Mouse (Mus musculus): Measurements from ENCODE around the gene Wnt16. TPM values are rescaled to one million over a fixed set of nuclear protein-coding genes. Genes with fewer than 3 reads are reported as not detected.
A peak's percentile ranks its signal among the peaks of the same experiment; 100 is the strongest.

Wnt16 gene
- total RNA-seq, 2 experiments from 2014 or later: 2.4 to 3.2 TPM

DNA sequence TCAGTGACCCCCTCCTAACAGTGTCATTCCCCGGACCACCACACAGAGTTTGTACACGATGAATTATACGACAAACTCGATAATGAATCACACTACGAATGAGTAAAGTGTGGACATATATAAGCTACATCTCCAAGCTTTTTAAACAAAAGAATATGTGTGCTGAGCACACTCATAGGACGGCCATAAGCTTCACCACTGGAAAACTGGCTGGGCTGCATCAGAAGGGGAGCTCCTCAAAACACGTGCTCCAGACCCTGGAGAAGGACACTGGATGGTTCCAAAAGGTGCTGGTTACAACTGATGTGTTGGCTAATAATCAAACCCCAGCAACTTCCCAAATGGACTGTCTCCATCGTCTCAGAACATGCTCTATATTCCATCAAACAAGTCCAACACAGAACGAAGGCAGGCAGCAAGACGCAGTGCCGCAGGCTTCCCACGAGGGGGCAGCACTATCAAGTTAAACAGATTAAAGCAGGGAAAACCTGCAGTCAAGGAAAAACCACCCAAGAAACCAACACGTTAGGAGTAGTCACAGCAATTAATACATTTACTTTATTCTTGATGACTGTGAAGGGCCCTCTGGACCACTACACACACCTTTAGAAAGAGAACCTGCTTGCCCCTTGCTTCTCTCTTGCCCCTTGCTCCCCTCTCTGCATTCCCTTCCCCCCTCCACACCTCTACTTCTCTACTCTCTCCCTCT lies 37.5 kb downstream of the Wnt16 start:
- DNase-seq: peak; percentile 57 to 71
- intact Hi-C loops (cut with DNase I): loop anchor here (1.0 kb wide), 1 partner anchor 168 kb away; no protein-coding TSS in a partner anchor

GRCm38 (mm10) chr6:22326289-22326688 lies 38.3 kb downstream of the Wnt16 start:
- DNase-seq: no peak
- intact Hi-C loops (cut with DNase I): loop anchor here (1.0 kb wide), 1 partner anchor 167 kb away; no protein-coding TSS in a partner anchor

DNA sequence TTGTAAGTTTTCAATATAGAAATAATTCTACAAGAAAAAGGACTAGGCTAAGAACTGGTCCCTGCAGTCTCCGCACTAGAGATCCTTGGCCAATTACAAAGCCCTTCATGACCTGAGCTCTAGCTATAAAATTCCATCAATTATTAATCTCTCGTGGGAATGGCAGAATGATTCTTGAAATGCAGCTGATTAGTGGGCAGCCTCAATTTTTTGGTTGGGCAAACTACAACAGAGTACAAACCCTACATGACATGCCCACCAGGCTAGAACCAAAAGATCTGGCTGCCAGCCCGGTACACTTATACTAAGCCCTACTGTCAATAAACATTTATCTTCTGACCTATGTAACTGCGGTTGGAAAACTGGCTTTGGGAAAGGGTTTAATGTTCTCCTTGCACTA lies 39.1 kb downstream of the Wnt16 start:
- intact Hi-C loops (cut with DNase I): no loop called here
- no peak for DNase-seq

GRCm38 (mm10) chr6:22327931-22328330 lies 39.9 kb downstream of the Wnt16 start:
- DNase-seq: no peak
- intact Hi-C loops (cut with DNase I): no loop called here

- intact Hi-C loops (cut with DNase I): no loop called here
- DNase-seq: no peak
Observed at GRCm38 (mm10) chr6:22330169-22330960, 42.3 kb downstream of the Wnt16 start.

DNA sequence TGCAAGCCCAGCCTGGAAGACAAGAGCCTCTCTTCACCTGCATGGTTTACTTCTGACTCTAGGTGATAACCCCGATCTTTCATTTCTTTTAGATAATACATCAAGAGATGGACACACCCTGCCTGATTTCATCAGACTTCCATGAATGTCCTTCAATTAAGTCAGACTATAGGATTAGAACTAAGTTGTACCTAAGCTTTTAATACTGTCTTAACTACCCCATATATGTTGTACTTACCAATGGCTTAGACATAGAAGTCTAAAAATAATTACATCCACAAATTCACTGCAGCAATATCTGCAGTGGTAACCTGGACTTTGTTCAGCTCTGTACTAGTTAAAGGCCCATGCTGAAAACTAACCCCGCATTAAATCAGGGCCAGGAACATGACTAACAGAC lies 44.5 kb downstream of the Wnt16 start:
- intact Hi-C loops (cut with DNase I): no loop called here
- DNase-seq: no peak

DNA sequence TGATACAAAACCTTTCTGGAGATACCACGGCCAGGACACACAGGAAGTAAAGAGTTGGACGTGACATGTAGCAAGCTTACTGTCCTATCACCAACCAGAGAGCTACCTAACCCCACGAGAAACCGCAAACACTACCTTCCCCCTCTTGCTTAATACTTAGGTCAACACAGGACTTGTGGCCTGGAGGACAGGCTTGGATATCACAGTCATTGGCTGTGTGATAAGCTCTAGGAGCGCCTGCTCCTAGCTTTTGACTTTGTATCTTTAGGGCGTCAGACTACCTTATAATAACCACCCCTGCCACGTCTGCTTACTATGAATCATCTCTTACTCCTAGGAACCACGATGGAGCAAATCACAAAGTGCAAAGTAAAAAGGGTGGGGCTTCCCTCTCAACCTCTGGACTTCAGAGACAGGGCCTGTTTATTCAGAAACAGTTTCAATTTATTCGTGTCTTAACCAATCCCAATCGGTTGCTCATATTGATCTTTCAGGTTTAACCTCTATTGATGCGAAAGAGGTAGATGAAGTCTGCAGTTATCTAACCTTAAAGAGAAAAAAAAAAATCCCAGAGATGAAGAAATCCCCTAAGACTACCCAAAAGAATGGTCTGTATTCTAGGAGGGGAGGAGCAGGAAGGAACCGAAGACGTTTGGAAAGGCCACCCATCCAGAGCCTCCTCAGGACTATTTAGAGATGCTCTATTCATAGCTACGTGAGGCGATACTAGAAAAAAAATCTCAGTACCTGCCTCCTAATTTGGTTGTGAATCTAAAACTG lies 51.9 kb downstream of the Wnt16 start:
- intact Hi-C loops (cut with DNase I): no loop called here

GRCm38 (mm10) chr6:22340779-22341178 lies 52.8 kb downstream of the Wnt16 start:
- DNase-seq: no peak
- intact Hi-C loops (cut with DNase I): no loop called here

More for the DNA sequence above, 51.9 kb downstream of the Wnt16 start:
- no peak for DNase-seq

DNA sequence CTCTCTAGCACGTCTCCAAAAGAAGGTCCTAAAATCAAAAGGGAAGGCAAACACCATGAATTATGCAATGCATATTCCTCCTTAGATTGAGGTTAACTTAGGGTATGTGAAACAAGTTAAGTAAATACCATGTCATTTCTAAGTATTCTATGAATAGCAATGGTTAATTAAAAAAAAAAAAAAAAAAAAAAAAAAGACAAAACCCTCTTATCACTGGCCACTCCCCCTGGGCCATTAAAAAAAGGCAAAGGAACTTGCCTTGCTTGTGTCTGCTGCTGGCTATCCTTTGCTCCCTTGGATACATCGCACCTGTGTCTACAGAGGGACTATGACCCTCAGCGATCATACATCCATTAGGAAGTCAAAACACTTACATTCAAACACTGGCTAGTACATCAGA lies 55.3 kb downstream of the Wnt16 start:
- no peak for DNase-seq
- intact Hi-C loops (cut with DNase I): no loop called here

GRCm38 (mm10) chr6:22343706-22344105 lies 55.7 kb downstream of the Wnt16 start:
- intact Hi-C loops (cut with DNase I): no loop called here

GRCm38 (mm10) chr6:22344443-22344842 lies 56.4 kb downstream of the Wnt16 start:
- DNase-seq: no peak
- intact Hi-C loops (cut with DNase I): no loop called here

More at GRCm38 (mm10) chr6:22343706-22344105, 55.7 kb downstream of the Wnt16 start:
- DNase-seq: no peak

DNA sequence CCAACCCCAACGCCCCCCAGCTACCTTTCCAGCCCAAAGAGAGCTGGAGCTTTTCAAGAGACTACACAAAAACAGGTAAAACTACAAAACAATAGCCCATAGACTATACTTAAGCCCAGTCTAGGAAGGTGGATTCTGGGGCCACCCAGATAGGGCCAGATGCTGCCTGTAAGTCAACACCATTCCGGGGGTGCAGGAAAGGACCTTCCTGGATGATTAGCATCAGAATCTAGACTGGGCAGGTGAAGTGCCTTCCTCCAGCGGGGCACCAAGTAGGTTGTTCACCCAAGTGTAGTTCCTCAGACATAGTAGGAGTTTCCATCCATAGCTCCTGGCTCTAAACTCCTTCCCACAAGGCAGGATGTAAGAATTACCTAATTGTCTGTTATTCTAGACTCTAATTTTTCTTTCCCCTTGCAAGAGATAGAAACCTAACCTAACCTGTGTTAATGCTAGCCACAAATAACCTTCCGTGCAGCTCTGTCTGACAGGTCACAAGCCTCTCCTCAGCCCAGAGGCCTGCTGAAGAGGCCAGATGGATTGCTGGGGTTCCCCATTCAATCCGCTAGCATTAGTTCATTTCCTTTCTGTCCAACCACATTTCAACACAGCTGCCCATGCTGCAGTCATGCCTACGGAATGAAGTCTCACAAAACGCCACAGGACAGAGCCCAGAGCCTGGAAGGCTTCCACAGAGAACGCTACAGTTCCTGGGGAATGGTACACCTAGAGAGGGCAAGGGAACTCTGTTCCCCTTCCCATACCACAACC lies 59.3 kb downstream of the Wnt16 start:
- intact Hi-C loops (cut with DNase I): no loop called here
- no peak for DNase-seq

Other genes with a start within 250 kb of the Wnt16 start
- 10 to 100 TPM; 14.5 to 15.0 TPM for gene Fam3c, start 68.0 kb downstream of the Wnt16 start, total RNA-seq (2021)

All from gastrocnemius, postnatal 36 days (tissue).